13 mouse cellular contexts compared by ENCODE assay signal in the genomic region with DNA sequence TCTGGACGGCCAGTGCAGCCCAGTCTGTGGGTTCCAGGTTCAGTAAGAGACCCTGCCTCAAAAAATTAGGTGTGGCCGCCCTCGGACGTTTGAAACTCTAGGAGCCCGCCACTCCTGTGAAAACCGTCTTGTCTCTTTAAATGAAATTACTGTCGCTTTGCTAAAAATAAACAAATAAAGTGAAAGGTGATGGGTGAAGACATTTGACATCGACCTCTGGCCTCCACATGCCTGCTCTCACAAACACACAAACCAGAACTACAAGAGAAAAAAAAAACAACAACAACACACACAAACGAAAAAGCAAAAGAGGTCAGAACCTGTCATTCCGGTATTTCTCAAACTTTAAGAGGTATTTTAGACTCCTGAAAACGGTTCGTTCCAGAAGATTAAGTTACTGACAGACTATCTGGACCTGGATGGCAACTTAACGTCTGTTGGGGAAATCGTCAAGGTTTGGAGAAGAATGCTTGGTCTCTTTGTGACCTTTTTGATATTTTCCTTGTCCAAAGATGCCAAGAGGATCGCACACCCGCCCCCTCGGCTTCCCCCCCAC. TPM values are rescaled to one million over a fixed set of nuclear protein-coding genes. Genes with fewer than 3 reads are reported as not detected.
DNase-seq lines count a peak whose midpoint lies in the region; ATAC-seq lines count a peak whose summit lies in the region.
"Had no signal": no experiment of that assay in that cellular context is flagged by ENCODE, and none has a peak within 500 bp of the region (broad histone marks: within the 10 kb centered on the region; RNA-seq: fewer than 3 reads in every experiment).

No protein-coding gene starts in this region.

- H3K9me3 ChIP-seq in heart, embryonic 16.5 days (replicated peaks; ENCODE audit: control insufficient read depth, low read length), result 0 out of 2 replicates have a peak, but pooled peaks cover 2% of the 10 kb centered on the region
- no peaks in the 10 kb centered on the region for H3K9me3 ChIP-seq in midbrain, embryonic 11.5 days (ENCODE audit: control insufficient read depth, low read length)
- no peaks in the 10 kb centered on the region for H3K9me3 ChIP-seq in midbrain, embryonic 16.5 days (replicated peaks; ENCODE audit: control insufficient read depth, low read length, poor library complexity, severe bottlenecking)
- no peaks in the 10 kb centered on the region for H3K9me3 ChIP-seq in limb, embryonic 10.5 days (replicated peaks)
- H3K9me3 ChIP-seq: neural tube, embryonic 12.5 days had no signal

- peaks cover 5% of the 10 kb centered on the region; the same call in 1 of the 2 replicates for H3K36me3 ChIP-seq in heart, embryonic 16.5 days (ENCODE audit: control insufficient read depth, insufficient read depth)
- no peaks in the 10 kb centered on the region for H3K36me3 ChIP-seq in midbrain, embryonic 11.5 days (ENCODE audit: control insufficient read depth, insufficient read depth, low read length)
- H3K36me3 ChIP-seq in midbrain, embryonic 16.5 days (ENCODE audit: control insufficient read depth, insufficient read depth, low read length), result no peaks in the 10 kb centered on the region
- peaks cover 38% of the 10 kb centered on the region for H3K36me3 ChIP-seq in limb, embryonic 10.5 days

- peak overlapping the region; percentile 44 for H3K4me2 ChIP-seq in heart, embryonic 16.5 days (ENCODE audit: low read depth, low read length)
- H3K4me2 ChIP-seq in midbrain, embryonic 11.5 days, result no peak overlapping the region
- H3K4me2 ChIP-seq in midbrain, embryonic 16.5 days (ENCODE audit: low read length), result no peak overlapping the region
- H3K4me2 ChIP-seq: neural tube, embryonic 12.5 days had no signal

- no peak overlapping the region for H3K9ac ChIP-seq in heart, embryonic 16.5 days (ENCODE audit: low read length)
- no peak overlapping the region for H3K9ac ChIP-seq in midbrain, embryonic 11.5 days (ENCODE audit: low read length)
- H3K9ac ChIP-seq in midbrain, embryonic 16.5 days (ENCODE audit: low read depth, low read length), result no peak overlapping the region
- H3K9ac ChIP-seq: neural tube, embryonic 12.5 days had no signal

- 44% methylated on average over 17 of the region's 17 CpGs for WGBS in heart, embryonic 16.5 days
- WGBS in midbrain, embryonic 11.5 days, result 55% methylated on average over 17 of the region's 17 CpGs
- 63% methylated on average over 17 of the region's 17 CpGs for WGBS in midbrain, embryonic 16.5 days
- WGBS in limb, embryonic 10.5 days, result 58% methylated on average over 17 of the region's 17 CpGs

- H3K27me3 ChIP-seq in heart, embryonic 16.5 days (ENCODE audit: control insufficient read depth, insufficient read depth, low read length), result no peaks in the 10 kb centered on the region
- H3K27me3 ChIP-seq in midbrain, embryonic 11.5 days (ENCODE audit: control insufficient read depth, insufficient read depth, low read length), result no peaks in the 10 kb centered on the region
- H3K27me3 ChIP-seq in midbrain, embryonic 16.5 days (ENCODE audit: control insufficient read depth, insufficient read depth, low read depth, low read length), result no peaks in the 10 kb centered on the region
- H3K27me3 ChIP-seq in limb, embryonic 10.5 days (ENCODE audit: low read depth, poor library complexity, severe bottlenecking), result no peaks in the 10 kb centered on the region
- H3K27me3 ChIP-seq: neural tube, embryonic 12.5 days had no signal

- peaks cover 26% of the 10 kb centered on the region for H3K4me1 ChIP-seq in heart, embryonic 16.5 days (ENCODE audit: control insufficient read depth, insufficient read depth, low read length)
- peaks cover 8% of the 10 kb centered on the region for H3K4me1 ChIP-seq in midbrain, embryonic 11.5 days (ENCODE audit: control insufficient read depth, insufficient read depth, low read length)
- H3K4me1 ChIP-seq in midbrain, embryonic 16.5 days (ENCODE audit: control insufficient read depth, insufficient read depth, low read length), result peaks cover 5% of the 10 kb centered on the region
- peaks cover 15% of the 10 kb centered on the region for H3K4me1 ChIP-seq in limb, embryonic 10.5 days

- no peak for ATAC-seq in heart, embryonic 16.5 days (replicated peaks; ENCODE audit: extremely low read depth, insufficient read depth, low FRiP score)
- no peak for ATAC-seq in midbrain, embryonic 11.5 days (ENCODE audit: low FRiP score)
- no peak for ATAC-seq in midbrain, embryonic 16.5 days
- no peak for ATAC-seq in frontal cortex, adult (ENCODE audit: low TSS enrichment)

- H3K4me3 ChIP-seq in heart, embryonic 16.5 days (ENCODE audit: low read length), result peak overlapping the region; percentile 9; the same call in 1 of the 2 replicates
- no peak overlapping the region for H3K4me3 ChIP-seq in midbrain, embryonic 11.5 days (ENCODE audit: low read depth, low read length)
- no peak overlapping the region for H3K4me3 ChIP-seq in midbrain, embryonic 16.5 days (ENCODE audit: low read depth, low read length)
- no peak overlapping the region for H3K4me3 ChIP-seq in limb, embryonic 10.5 days
- H3K4me3 ChIP-seq: neural tube, embryonic 12.5 days had no signal

- peak overlapping the region; percentile 66 for H3K27ac ChIP-seq in heart, embryonic 16.5 days (ENCODE audit: low read length)
- no peak overlapping the region for H3K27ac ChIP-seq in midbrain, embryonic 11.5 days (ENCODE audit: low read depth, low read length)
- H3K27ac ChIP-seq in midbrain, embryonic 16.5 days (ENCODE audit: low read length), result no peak overlapping the region; the same call in 1 of the 2 replicates
- peak overlapping the region; percentile 30; the same call in 1 of the 2 replicates for H3K27ac ChIP-seq in limb, embryonic 10.5 days
- H3K27ac ChIP-seq: neural tube, embryonic 12.5 days had no signal

- no peak for DNase-seq in heart, adult 11 months
- peak; percentile 69 for DNase-seq in midbrain, embryonic 11.5 days (ENCODE audit: low spot score, missing footprints)
- no peak for DNase-seq in limb, embryonic 10.5 days (ENCODE audit: low spot score)
- no peak for DNase-seq in right cerebral cortex, postnatal 36 days (ENCODE audit: low spot score in 2 of 2)
- no peak for DNase-seq in T-cell, adult 2 months (ENCODE audit: low spot score)
- DNase-seq: adrenal gland, postnatal 25 days; gastrocnemius, postnatal 25 days had no signal

RNA-seq across cellular contexts. Expression of gene Ifnar2, which starts 5.9 kb away (rescaled TPM):
- polyA plus RNA-seq in heart, embryonic 16.5 days (2015; fragmentation: Nextera tagmentation; extraction: Ambion mirVana), result 53.5 and 63.7 TPM in 2 replicates
- 32.6 and 32.7 TPM in 2 replicates for polyA plus RNA-seq in midbrain, embryonic 11.5 days (2014; fragmentation: Nextera tagmentation; extraction: Ambion mirVana)
- polyA plus RNA-seq in midbrain, embryonic 16.5 days (2015; fragmentation: Nextera tagmentation; extraction: Ambion mirVana), result 35.4 and 38.7 TPM in 2 replicates
- 33.0 and 35.3 TPM in 2 replicates for polyA plus RNA-seq in limb, embryonic 10.5 days (2016; fragmentation: Nextera tagmentation; extraction: Ambion mirVana)

RNA-seq across cellular contexts. Expression of gene Gm21970, which starts 13.0 kb away (rescaled TPM):
- not detected in 2 replicates for polyA plus RNA-seq in heart, embryonic 16.5 days (2015; fragmentation: Nextera tagmentation; extraction: Ambion mirVana)
- polyA plus RNA-seq in midbrain, embryonic 11.5 days (2014; fragmentation: Nextera tagmentation; extraction: Ambion mirVana), result not detected in 2 replicates
- polyA plus RNA-seq in midbrain, embryonic 16.5 days (2015; fragmentation: Nextera tagmentation; extraction: Ambion mirVana), result not detected in 2 replicates
- not detected in 2 replicates for polyA plus RNA-seq in limb, embryonic 10.5 days (2016; fragmentation: Nextera tagmentation; extraction: Ambion mirVana)
- polyA plus RNA-seq: limb, embryonic 11.5 days; neural tube, embryonic 12.5 days; stomach, embryonic 14.5 days had no signal

RNA-seq across cellular contexts. Expression of gene Il10rb, which starts 27.5 kb away (rescaled TPM):
- 71.3 and 75.1 TPM in 2 replicates for polyA plus RNA-seq in heart, embryonic 16.5 days (2015; fragmentation: Nextera tagmentation; extraction: Ambion mirVana)
- 8.1 and 8.5 TPM in 2 replicates for polyA plus RNA-seq in midbrain, embryonic 11.5 days (2014; fragmentation: Nextera tagmentation; extraction: Ambion mirVana)
- 10.4 and 11.1 TPM in 2 replicates for polyA plus RNA-seq in midbrain, embryonic 16.5 days (2015; fragmentation: Nextera tagmentation; extraction: Ambion mirVana)
- polyA plus RNA-seq in limb, embryonic 10.5 days (2016; fragmentation: Nextera tagmentation; extraction: Ambion mirVana), result 7.0 TPM in 2 replicates

Comparison
In these comparisons a context has a peak if more than half of its experiments do, and no peak if none do; other contexts are left out.
1. H3K27ac ChIP-seq: peak in heart, embryonic 16.5 days (single experiment) and limb, embryonic 10.5 days (single experiment); none in midbrain, embryonic 11.5 days (single experiment) and midbrain, embryonic 16.5 days (single experiment).